Mouse (Mus musculus) gastrocnemius, adult 8-10 months (tissue): Measurements from ENCODE around the gene Adamts6. TPM values are rescaled to one million over a fixed set of nuclear protein-coding genes. Genes with fewer than 3 reads are reported as not detected.

Experiments used
- DNase-seq, 2 experiments: peaks; one replicate each; pipeline ENCODE4 v3.0.0; 2022; ENCODE audit warnings: low spot score in 2 of 2
- total RNA-seq, 4 experiments: library from RNA; stranded (reverse); gene quantifications; 2 replicates each; pipeline ENCODE4 v1.2.4; 2022

Adamts6 gene
- 1 to 10 TPM in 2 of 4 experiments, under 1 TPM in 2; 0.75 to 1.3 (median 1.0) TPM for total RNA-seq

- no peak for DNase-seq
These were observed at the start of gene Adamts6 for GRCm38 (mm10) chr13:104287366-104288225. TSS of gene Adamts6 (plus strand) at chr13:104287835.

- no peak for DNase-seq
These were observed 28.6 kb upstream of the Adamts6 start for GRCm38 (mm10) chr13:104258997-104259396.

GRCm38 (mm10) chr13:104285031-104285431 is 2.6 kb upstream of the Adamts6 start:
- no peak for DNase-seq

GRCm38 (mm10) chr13:104285737-104286311 is 1.8 kb upstream of the Adamts6 start:
- DNase-seq = no peak

GRCm38 (mm10) chr13:104286336-104286735 is 1.3 kb upstream of the Adamts6 start:
- DNase-seq = no peak

GRCm38 (mm10) chr13:104286897-104287309 is 732 bp upstream of the Adamts6 start:
- peak; percentile 86 to 87 for DNase-seq

GRCm38 (mm10) chr13:104288226-104288859 is 708 bp downstream of the Adamts6 start:
- DNase-seq = peak; percentile 35 to 49

- DNase-seq = no peak
These were observed 1.5 kb downstream of the Adamts6 start for GRCm38 (mm10) chr13:104289176-104289575.

GRCm38 (mm10) chr13:104295472-104295871 is 7.8 kb downstream of the Adamts6 start:
- no peak for DNase-seq

- DNase-seq = no peak
These were observed 41.7 kb downstream of the Adamts6 start for GRCm38 (mm10) chr13:104329336-104329735.

- no peak for DNase-seq
These were observed 42.1 kb downstream of the Adamts6 start for GRCm38 (mm10) chr13:104329742-104330141.

GRCm38 (mm10) chr13:104352590-104352989 is 65.0 kb downstream of the Adamts6 start:
- DNase-seq = no peak

- no peak for DNase-seq
These were observed 106.1 kb downstream of the Adamts6 start for GRCm38 (mm10) chr13:104393427-104394356.

- DNase-seq = no peak
These were observed 110.2 kb downstream of the Adamts6 start for GRCm38 (mm10) chr13:104397814-104398213.

GRCm38 (mm10) chr13:104432734-104433133 is 145.1 kb downstream of the Adamts6 start:
- DNase-seq = no peak

GRCm38 (mm10) chr13:104442559-104442958 is 154.9 kb downstream of the Adamts6 start:
- no peak for DNase-seq

- DNase-seq = no peak
These were observed 157.8 kb downstream of the Adamts6 start for GRCm38 (mm10) chr13:104445437-104445836.

GRCm38 (mm10) chr13:104446974-104447373 is 159.3 kb downstream of the Adamts6 start:
- DNase-seq = no peak

- DNase-seq = no peak
These were observed 159.8 kb downstream of the Adamts6 start for GRCm38 (mm10) chr13:104447470-104447869.

- no peak for DNase-seq
These were observed 160.7 kb downstream of the Adamts6 start for GRCm38 (mm10) chr13:104448349-104448748.
